Mouse (Mus musculus): ENCODE data around the gene Nlgn1.

The Nlgn1 gene

GRCm38 (mm10) chr3:26332400-26333238, at the start of gene Nlgn1:
Gene Nlgn1, minus strand, starts transcription at chr3:26332460.
- TF ChIP-seq GATA4 (IDR thresholded peaks at IDR 0.05; ENCODE audit: insufficient replicate concordance, low read length), result no peak

- no peak for TF ChIP-seq GATA4 (IDR thresholded peaks at IDR 0.05; ENCODE audit: insufficient replicate concordance, low read length)
Observed at GRCm38 (mm10) chr3:26378272-26378671, 46.0 kb upstream of the Nlgn1 start.

- TF ChIP-seq GATA4 (IDR thresholded peaks at IDR 0.05; ENCODE audit: insufficient replicate concordance, low read length), result no peak
Observed at GRCm38 (mm10) chr3:26355082-26355481, 22.8 kb upstream of the Nlgn1 start.

GRCm38 (mm10) chr3:26354483-26355030, 22.3 kb upstream of the Nlgn1 start:
- no peak for TF ChIP-seq GATA4 (IDR thresholded peaks at IDR 0.05; ENCODE audit: insufficient replicate concordance, low read length)

- no peak for TF ChIP-seq GATA4 (IDR thresholded peaks at IDR 0.05; ENCODE audit: insufficient replicate concordance, low read length)
Observed at GRCm38 (mm10) chr3:26337495-26337894, 5.2 kb upstream of the Nlgn1 start.

GRCm38 (mm10) chr3:26333239-26333811, 1.1 kb upstream of the Nlgn1 start:
- TF ChIP-seq GATA4 (IDR thresholded peaks at IDR 0.05; ENCODE audit: insufficient replicate concordance, low read length), result no peak

GRCm38 (mm10) chr3:26331177-26332061, 841 bp downstream of the Nlgn1 start:
- no peak for TF ChIP-seq GATA4 (IDR thresholded peaks at IDR 0.05; ENCODE audit: insufficient replicate concordance, low read length)

GRCm38 (mm10) chr3:26330863-26331176, 1.4 kb downstream of the Nlgn1 start:
- no peak for TF ChIP-seq GATA4 (IDR thresholded peaks at IDR 0.05; ENCODE audit: insufficient replicate concordance, low read length)

GRCm38 (mm10) chr3:26330019-26330418, 2.2 kb downstream of the Nlgn1 start:
- no peak for TF ChIP-seq GATA4 (IDR thresholded peaks at IDR 0.05; ENCODE audit: insufficient replicate concordance, low read length)

GRCm38 (mm10) chr3:26324510-26324909, 7.8 kb downstream of the Nlgn1 start:
- no peak for TF ChIP-seq GATA4 (IDR thresholded peaks at IDR 0.05; ENCODE audit: insufficient replicate concordance, low read length)

- TF ChIP-seq GATA4 (IDR thresholded peaks at IDR 0.05; ENCODE audit: insufficient replicate concordance, low read length), result no peak
Observed at GRCm38 (mm10) chr3:26317397-26317796, 14.9 kb downstream of the Nlgn1 start.

- TF ChIP-seq GATA4 (IDR thresholded peaks at IDR 0.05; ENCODE audit: insufficient replicate concordance, low read length), result no peak
Observed at GRCm38 (mm10) chr3:26297869-26298268, 34.4 kb downstream of the Nlgn1 start.

GRCm38 (mm10) chr3:26270894-26271795, 61.1 kb downstream of the Nlgn1 start:
- no peak for TF ChIP-seq GATA4 (IDR thresholded peaks at IDR 0.05; ENCODE audit: insufficient replicate concordance, low read length)

- no peak for TF ChIP-seq GATA4 (IDR thresholded peaks at IDR 0.05; ENCODE audit: insufficient replicate concordance, low read length)
Observed at GRCm38 (mm10) chr3:26246564-26246963, 85.7 kb downstream of the Nlgn1 start.
